Mouse (Mus musculus) stomach, embryonic 15.5 days (tissue): ENCODE results near the gene Apon. TPM values are rescaled to one million over a fixed set of nuclear protein-coding genes. Genes with fewer than 3 reads are reported as not detected.

Experiments used
- ATAC-seq: fragments of 200-750 bp; cut with Nextera tagmentation; 2 replicates; pipeline ENCODE4 v1.8.0; 2017; ENCODE audit warnings: low read depth, moderate number of reproducible peaks, moderate TSS enrichment; ENCODE audit not compliant: insufficient read depth, low FRiP score
- H3K27ac ChIP-seq: fragments of 300-500 bp; sonication (generic); 2 replicates; pipeline ENCODE4 v1.5.1; 2015; ENCODE audit warnings: mild to moderate bottlenecking, inconsistent platforms
- H3K27me3 ChIP-seq: fragments of 300-500 bp; sonication (generic); replicated peaks from 2 replicates; pipeline ENCODE4 v1.6.1; 2015; ENCODE audit warnings: inconsistent platforms
- H3K36me3 ChIP-seq: fragments of 300-500 bp; sonication (generic); 2 replicates; pipeline ENCODE4 v1.6.1; 2015; ENCODE audit warnings: inconsistent platforms
- H3K4me1 ChIP-seq: fragments of 300-500 bp; sonication (generic); 2 replicates; pipeline ENCODE4 v1.6.1; 2015; ENCODE audit warnings: inconsistent platforms
- H3K4me2 ChIP-seq: fragments of 300-500 bp; sonication (generic); 2 replicates; pipeline ENCODE4 v1.6.1; 2015; ENCODE audit warnings: mild to moderate bottlenecking, inconsistent platforms
- H3K4me3 ChIP-seq: fragments of 300-500 bp; sonication (generic); replicated peaks from 2 replicates; pipeline ENCODE4 v1.5.1; 2015; ENCODE audit warnings: inconsistent platforms
- H3K9ac ChIP-seq: fragments of 300-500 bp; sonication (generic); 2 replicates; pipeline ENCODE4 v1.6.1; 2015; ENCODE audit warnings: inconsistent platforms
- H3K9me3 ChIP-seq: fragments of 300-500 bp; sonication (generic); 2 replicates; pipeline ENCODE4 v1.6.1; 2016; ENCODE audit warnings: inconsistent platforms
- WGBS: fragments of 180-500 bp; shearing (Covaris S2); methylation state at CpG from one replicate; pipeline ENCODE4 v1.1.7; 2015; 5-methylcytosine and 5-hydroxymethylcytosine counted together
- polyA plus RNA-seq: library from polyadenylated mRNA; unstranded; fragments of >200 nt; fragmentation: Nextera tagmentation; extraction: Ambion mirVana; gene quantifications from 2 replicates; pipeline ENCODE4 v1.2.1, GENCODE M21; 2015

Gene Apon
- polyA plus RNA-seq, 1 experiment from 2014 or later = 0.55 TPM

- H3K9me3 ChIP-seq = no peaks in the 10 kb centered on the region
- 0 out of 2 replicates have a peak, but pooled peaks cover 6% of the 10 kb centered on the region for H3K36me3 ChIP-seq
These were observed 49.5 kb downstream of the Apon start, which contains the start of gene Pan2 for GRCm38 (mm10) chr10:128303126-128304021. TSS of gene Pan2 (plus strand) at chr10:128303335.

More at GRCm38 (mm10) chr10:128303126-128304021, 49.5 kb downstream of the Apon start, which contains the start of gene Pan2:
- peak within 1 kb of the TSS; percentile 98 for H3K27ac ChIP-seq
- no peaks in the 10 kb centered on the region for H3K27me3 ChIP-seq
- peaks cover 14% of the 10 kb centered on the region for H3K4me1 ChIP-seq
- 2% methylated on average over 37 of the region's 37 CpGs for WGBS
- peak within 1 kb of the TSS; percentile 64 for H3K4me3 ChIP-seq
- peak within 1 kb of the TSS; percentile 61 for H3K9ac ChIP-seq
- peak; percentile 98 for ATAC-seq
- H3K4me2 ChIP-seq = peak within 1 kb of the TSS; percentile 74

Other genes with a start within 250 kb of the Apon start
- not detected in 2 replicates for gene Hsd17b6, start 246.5 kb upstream of the Apon start, polyA plus RNA-seq
- 69.9 and 75.1 TPM in 2 replicates for gene Prim1, start 238.9 kb upstream of the Apon start, polyA plus RNA-seq
- gene Naca, start 218.5 kb upstream of the Apon start, polyA plus RNA-seq = 639 and 789 TPM in 2 replicates
- gene Ptges3, start 195.1 kb upstream of the Apon start, polyA plus RNA-seq = 522 and 529 TPM in 2 replicates
- gene Atp5b, start 170.8 kb upstream of the Apon start, polyA plus RNA-seq = 2,393 and 2,495 TPM in 2 replicates
- 10.1 and 11.7 TPM in 2 replicates for gene Baz2a, start 162.5 kb upstream of the Apon start, polyA plus RNA-seq
- gene Rbms2, start 73.8 kb upstream of the Apon start, polyA plus RNA-seq = 27.3 and 29.8 TPM in 2 replicates
- gene Gls2, start 59.6 kb upstream of the Apon start, polyA plus RNA-seq = 4.3 and 5.2 TPM in 2 replicates
- 31.1 and 34.6 TPM in 2 replicates for gene Spryd4, start 42.3 kb upstream of the Apon start, polyA plus RNA-seq
- gene Mip, start 28.3 kb upstream of the Apon start, polyA plus RNA-seq = 0.14 TPM in 1 of 2 replicates, not detected in the other
- gene Timeless, start 22.0 kb upstream of the Apon start, polyA plus RNA-seq = 43.7 and 46.4 TPM in 2 replicates
- 2.8 and 8.5 TPM in 2 replicates for gene Apof, start 14.6 kb downstream of the Apon start, polyA plus RNA-seq
- 13.0 and 16.3 TPM in 2 replicates for gene Stat2, start 16.5 kb downstream of the Apon start, polyA plus RNA-seq
- 0.40 and 0.46 TPM in 2 replicates for gene Il23a, start 44.7 kb downstream of the Apon start, polyA plus RNA-seq
- 27.1 and 31.2 TPM in 2 replicates for gene Pan2, start 49.2 kb downstream of the Apon start, polyA plus RNA-seq
- 331 and 344 TPM in 2 replicates for gene Cnpy2, start 68.4 kb downstream of the Apon start, polyA plus RNA-seq
- 192 and 212 TPM in 2 replicates for gene Cs, start 83.6 kb downstream of the Apon start, polyA plus RNA-seq
- gene Coq10a, start 114.9 kb downstream of the Apon start, polyA plus RNA-seq = 14.0 and 14.5 TPM in 2 replicates
- gene Ankrd52, start 123.0 kb downstream of the Apon start, polyA plus RNA-seq = 12.8 and 15.8 TPM in 2 replicates
- gene Slc39a5, start 147.1 kb downstream of the Apon start, polyA plus RNA-seq = 34.5 and 39.4 TPM in 2 replicates
- 66.3 and 81.0 TPM in 2 replicates for gene Nabp2, start 157.4 kb downstream of the Apon start, polyA plus RNA-seq
- gene Rnf41, start 157.6 kb downstream of the Apon start, polyA plus RNA-seq = 33.2 and 35.4 TPM in 2 replicates
- 63.1 and 70.0 TPM in 2 replicates for gene Smarcc2, start 205.2 kb downstream of the Apon start, polyA plus RNA-seq
- gene Myl6, start 240.0 kb downstream of the Apon start, polyA plus RNA-seq = 1,838 and 1,873 TPM in 2 replicates
- gene Myl6b, start 244.6 kb downstream of the Apon start, polyA plus RNA-seq = 3.0 and 3.4 TPM in 2 replicates